Mouse (Mus musculus): ENCODE results near the gene Itgav.

- TF ChIP-seq CTCF (IDR thresholded peaks at IDR 0.05; ENCODE audit: borderline replicate concordance, extremely low read depth, insufficient read depth, insufficient read length) (no peak), POLR2A (IDR thresholded peaks at IDR 0.05; ENCODE audit: borderline replicate concordance, extremely low read depth, insufficient read depth, insufficient read length, poor library complexity, severe bottlenecking) (no peak)
These were observed 73.8 kb downstream of the Itgav start for GRCm38 (mm10) chr2:83797902-83798497.

Measured in brain, embryonic 14.5 days (tissue).